Mouse (Mus musculus): ENCODE results near the gene Ces4a. TPM values are rescaled to one million over a fixed set of nuclear protein-coding genes. Genes with fewer than 3 reads are reported as not detected.

Ces4a gene
- polyA plus RNA-seq (2012; rRNA removed): not detected in 2 replicates

GRCm38 (mm10) chr8:105131509-105131908, at the start of gene Ces4a:
TSS of gene Ces4a (plus strand) at chr8:105131800.

GRCm38 (mm10) chr8:105083449-105084050, 48.0 kb upstream of the Ces4a start, which contains the start of gene Ces3b:
TSS of gene Ces3b (plus strand) at chr8:105083753.

DNA sequence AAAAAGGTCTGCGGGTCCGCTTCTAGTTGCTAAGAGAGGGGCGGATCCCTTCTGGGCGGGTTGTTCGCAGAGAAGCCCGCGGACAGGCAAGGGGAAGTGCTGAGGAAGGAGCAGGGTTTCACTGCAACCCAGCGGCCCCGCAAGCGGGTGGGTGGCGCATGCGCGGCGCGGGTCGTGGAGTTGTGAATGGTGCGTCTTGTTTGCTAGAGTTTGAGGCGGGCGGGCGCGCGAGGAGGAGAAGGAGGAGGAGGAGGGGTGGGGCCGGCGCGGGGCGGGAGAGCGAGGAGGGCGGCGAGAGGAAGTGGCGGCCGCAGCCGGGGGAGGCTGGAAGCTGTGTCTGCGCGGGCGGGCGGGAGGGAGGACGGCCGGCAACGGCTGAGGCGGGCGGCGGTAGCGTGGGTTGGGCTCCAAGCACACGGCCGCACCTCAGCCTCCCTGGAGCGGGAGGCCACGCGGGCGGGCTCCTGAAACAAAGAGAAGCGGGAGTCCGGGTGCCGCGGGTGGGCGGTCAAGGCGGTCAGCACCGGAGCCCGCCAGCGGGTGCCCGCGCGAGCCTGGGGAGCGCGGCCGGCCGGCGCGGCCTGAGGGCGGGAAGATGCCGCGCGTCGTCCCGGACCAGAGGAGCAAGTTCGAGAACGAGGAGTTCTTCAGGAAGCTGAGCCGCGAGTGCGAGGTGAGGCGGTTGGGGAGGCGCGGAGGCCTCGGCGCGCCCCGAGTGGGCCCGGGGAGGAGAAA, 38.9 kb downstream of the Ces4a start, which contains the start of gene Cbfb:
Cbfb (plus strand) TSS at position 294 of the 735 bp plus-strand sequence.

Other genes with a start within 250 kb of the Ces4a start
- 1.4 and 3.1 TPM in 2 replicates for gene Ces2e, start 205.5 kb upstream of the Ces4a start, polyA plus RNA-seq (2012; rRNA removed)
- 0.35 and 0.48 TPM in 2 replicates for gene Ces2f, start 184.4 kb upstream of the Ces4a start, polyA plus RNA-seq (2012; rRNA removed)
- gene Ces2g, start 170.1 kb upstream of the Ces4a start, polyA plus RNA-seq (2012; rRNA removed): 27.5 and 41.8 TPM in 2 replicates
- gene Ces2h, start 130.9 kb upstream of the Ces4a start, polyA plus RNA-seq (2012; rRNA removed): not detected in 2 replicates
- 0.31 and 0.63 TPM in 2 replicates for gene Ces3a, start 83.2 kb upstream of the Ces4a start, polyA plus RNA-seq (2012; rRNA removed)
- not detected in 2 replicates for gene Ces3b, start 48.0 kb upstream of the Ces4a start, polyA plus RNA-seq (2012; rRNA removed)
- gene Cbfb, start 38.9 kb downstream of the Ces4a start, polyA plus RNA-seq (2012; rRNA removed): 2.1 and 2.3 TPM in 2 replicates
- 13.5 and 13.8 TPM in 2 replicates for gene D230025D16Rik, start 93.3 kb downstream of the Ces4a start, polyA plus RNA-seq (2012; rRNA removed)
- 6.5 and 27.1 TPM in 2 replicates for gene B3gnt9, start 123.4 kb downstream of the Ces4a start, polyA plus RNA-seq (2012; rRNA removed)
- gene Tradd, start 132.8 kb downstream of the Ces4a start, polyA plus RNA-seq (2012; rRNA removed): 19.5 and 27.4 TPM in 2 replicates
- 7.8 and 13.6 TPM in 2 replicates for gene Fbxl8, start 132.8 kb downstream of the Ces4a start, polyA plus RNA-seq (2012; rRNA removed)
- gene Hsf4, start 138.0 kb downstream of the Ces4a start, polyA plus RNA-seq (2012; rRNA removed): 2.3 and 3.6 TPM in 2 replicates
- gene Nol3, start 144.3 kb downstream of the Ces4a start, polyA plus RNA-seq (2012; rRNA removed): 2.9 and 4.1 TPM in 2 replicates
- gene 4931428F04Rik, start 158.1 kb downstream of the Ces4a start, polyA plus RNA-seq (2012; rRNA removed): 2.8 and 3.0 TPM in 2 replicates
- gene Exoc3l, start 164.3 kb downstream of the Ces4a start, polyA plus RNA-seq (2012; rRNA removed): 2.9 and 3.6 TPM in 2 replicates
- 75.3 and 82.4 TPM in 2 replicates for gene E2f4, start 165.9 kb downstream of the Ces4a start, polyA plus RNA-seq (2012; rRNA removed)
- gene Elmo3, start 173.8 kb downstream of the Ces4a start, polyA plus RNA-seq (2012; rRNA removed): 24.7 and 28.1 TPM in 2 replicates
- gene Lrrc29, start 194.5 kb downstream of the Ces4a start, polyA plus RNA-seq (2012; rRNA removed): 3.6 and 4.0 TPM in 2 replicates
- gene Tmem208, start 194.6 kb downstream of the Ces4a start, polyA plus RNA-seq (2012; rRNA removed): 73.4 and 87.5 TPM in 2 replicates
- 8.3 and 11.0 TPM in 2 replicates for gene Fhod1, start 216.2 kb downstream of the Ces4a start, polyA plus RNA-seq (2012; rRNA removed)
- gene Slc9a5, start 217.0 kb downstream of the Ces4a start, polyA plus RNA-seq (2012; rRNA removed): 1.0 and 1.3 TPM in 2 replicates
- gene Plekhg4, start 241.5 kb downstream of the Ces4a start, polyA plus RNA-seq (2012; rRNA removed): 0.08 and 0.11 TPM in 2 replicates

All from stomach, adult 2 months (tissue).